Mouse (Mus musculus) heart, postnatal 0 days (tissue): ENCODE measurements around the gene Ica1l.

Experiments used
- CTCF ChIP-seq: IDR thresholded peaks from 2 replicates; pipeline ENCODE4 v1.5.1; 2016; ENCODE audit warnings: antibody characterized with exemption, control low read depth, low read depth
- EP300 ChIP-seq: IDR thresholded peaks from 2 replicates; pipeline ENCODE4 v1.6.1; 2016; ENCODE audit warnings: antibody characterized with exemption, low read depth

GRCm38 (mm10) chr1:60000319-60000718 is 42.7 kb downstream of the Ica1l start:
- TF ChIP-seq EP300: no peak
- TF ChIP-seq CTCF: peak; percentile 61
